Mouse (Mus musculus) megakaryocyte, embryonic 14.5 days (primary cell): ENCODE measurements around the gene Hs6st3.

ENCODE experiments used
- FLI1 ChIP-seq: IDR thresholded peaks from 2 replicates; pipeline ENCODE4 v1.6.1; 2012; ENCODE audit warnings: low read length, inconsistent platforms, mixed read lengths
- GATA1 ChIP-seq: IDR thresholded peaks from 3 replicates; pipeline ENCODE4 v1.6.1; 2012; ENCODE audit warnings: mixed read lengths, low read length, inconsistent platforms, borderline replicate concordance

- TF ChIP-seq GATA1 = no peak
- no peak for TF ChIP-seq FLI1
These were observed 134.9 kb downstream of the Hs6st3 start for GRCm38 (mm10) chr14:119273088-119273487.
